Mouse (Mus musculus) forebrain, embryonic 12.5 days (tissue): Measurements from ENCODE around the gene Ece1. TPM values are rescaled to one million over a fixed set of nuclear protein-coding genes. Genes with fewer than 3 reads are reported as not detected.

Experiments
- ATAC-seq: fragments of 200-750 bp; cut with Nextera tagmentation; 2 replicates; pipeline ENCODE4 v1.8.0; 2017; ENCODE audit warnings: moderate TSS enrichment; ENCODE audit not compliant: low FRiP score
- H3K27ac ChIP-seq: fragments of 300-500 bp; sonication (generic); 2 replicates; pipeline ENCODE4 v1.5.1; 2016; ENCODE audit warnings: mild to moderate bottlenecking
- H3K27me3 ChIP-seq: fragments of 300-500 bp; sonication (generic); 2 replicates; pipeline ENCODE4 v1.6.1; 2016; ENCODE audit warnings: mild to moderate bottlenecking
- H3K36me3 ChIP-seq: fragments of 300-500 bp; sonication (generic); replicated peaks from 2 replicates; pipeline ENCODE4 v1.6.1; 2016; ENCODE audit warnings: mild to moderate bottlenecking
- H3K4me1 ChIP-seq: fragments of 300-500 bp; sonication (generic); 2 replicates; pipeline ENCODE4 v1.6.1; 2016
- H3K4me2 ChIP-seq: fragments of 300-500 bp; sonication (generic); 2 replicates; pipeline ENCODE4 v1.6.1; 2016; ENCODE audit warnings: mild to moderate bottlenecking, moderate library complexity
- H3K4me3 ChIP-seq: fragments of 300-500 bp; sonication (generic); replicated peaks from 2 replicates; pipeline ENCODE4 v1.5.1; 2016; ENCODE audit warnings: mild to moderate bottlenecking
- H3K9ac ChIP-seq: fragments of 300-500 bp; sonication (generic); 2 replicates; pipeline ENCODE4 v1.6.1; 2016; ENCODE audit warnings: mild to moderate bottlenecking
- H3K9me3 ChIP-seq: fragments of 300-500 bp; sonication (generic); 2 replicates; pipeline ENCODE4 v1.6.1; 2016
- WGBS: fragments of 180-500 bp; shearing (Covaris S2); methylation state at CpG from one replicate; pipeline ENCODE4 v1.1.7; 2016; 5-methylcytosine and 5-hydroxymethylcytosine counted together
- polyA plus RNA-seq: library from polyadenylated mRNA; unstranded; fragments of >200 nt; fragmentation: Nextera tagmentation; extraction: Ambion mirVana; gene quantifications from 2 replicates; pipeline ENCODE4 v1.2.1, GENCODE M21; 2016

Ece1 gene
- polyA plus RNA-seq, 1 experiment from 2014 or later, result 18.3 TPM

GRCm38 (mm10) chr4:138005781-138006180, 143.7 kb downstream of the Ece1 start:
- H3K36me3 ChIP-seq, result peaks cover 61% of the 10 kb centered on the region
- no peak overlapping the region for H3K4me2 ChIP-seq
- no peak overlapping the region for H3K27ac ChIP-seq
- 97% methylated on average over 1 of the region's 1 CpGs for WGBS
- no peaks in the 10 kb centered on the region for H3K4me1 ChIP-seq
- no peak overlapping the region for H3K9ac ChIP-seq
- no peaks in the 10 kb centered on the region for H3K9me3 ChIP-seq
- ATAC-seq, result no peak
- H3K27me3 ChIP-seq, result no peaks in the 10 kb centered on the region
- H3K4me3 ChIP-seq, result no peak overlapping the region

GRCm38 (mm10) chr4:138006951-138007613, 145.0 kb downstream of the Ece1 start:
- Histone ChIP-seq H3K4me3 (no peak overlapping the region), H3K36me3 (peaks cover 65% of the 10 kb centered on the region), H3K9me3 (no peaks in the 10 kb centered on the region), H3K4me1 (peaks cover 3% of the 10 kb centered on the region; the same call in 1 of the 2 replicates), H3K9ac (no peak overlapping the region), H3K27ac (no peak overlapping the region), H3K4me2 (no peak overlapping the region), H3K27me3 (no peaks in the 10 kb centered on the region)
- 90% methylated on average over 9 of the region's 9 CpGs for WGBS
- no peak for ATAC-seq

GRCm38 (mm10) chr4:138008646-138009045, 146.6 kb downstream of the Ece1 start:
- Histone ChIP-seq H3K9ac (no peak overlapping the region), H3K4me2 (no peak overlapping the region), H3K27me3 (no peaks in the 10 kb centered on the region), H3K36me3 (peaks cover 58% of the 10 kb centered on the region), H3K4me1 (peaks cover 3% of the 10 kb centered on the region; the same call in 1 of the 2 replicates), H3K27ac (no peak overlapping the region), H3K4me3 (no peak overlapping the region), H3K9me3 (no peaks in the 10 kb centered on the region)
- WGBS, result 96% methylated on average over 6 of the region's 6 CpGs
- ATAC-seq, result no peak

- no peak for ATAC-seq
- Histone ChIP-seq H3K27me3 (no peaks in the 10 kb centered on the region), H3K4me3 (no peak overlapping the region), H3K4me1 (peaks cover 3% of the 10 kb centered on the region; the same call in 1 of the 2 replicates), H3K27ac (no peak overlapping the region), H3K9ac (no peak overlapping the region), H3K36me3 (peaks cover 59% of the 10 kb centered on the region), H3K9me3 (no peaks in the 10 kb centered on the region), H3K4me2 (no peak overlapping the region)
- 99% methylated on average over 4 of the region's 4 CpGs for WGBS
Measured at GRCm38 (mm10) chr4:138009786-138010502, 147.9 kb downstream of the Ece1 start.

GRCm38 (mm10) chr4:138013723-138014479, 151.9 kb downstream of the Ece1 start:
- Histone ChIP-seq H3K36me3 (peaks cover 71% of the 10 kb centered on the region), H3K9me3 (no peaks in the 10 kb centered on the region), H3K9ac (no peak overlapping the region), H3K4me1 (peaks cover 3% of the 10 kb centered on the region), H3K27me3 (no peaks in the 10 kb centered on the region), H3K27ac (no peak overlapping the region), H3K4me3 (no peak overlapping the region), H3K4me2 (no peak overlapping the region)
- ATAC-seq, result no peak
- 95% methylated on average over 15 of the region's 15 CpGs for WGBS

Other genes starting within 250 kb of the Ece1 start
- 7.3 and 8.6 TPM in 2 replicates for gene Rap1gap, start 197.5 kb upstream of the Ece1 start, polyA plus RNA-seq
- 13.1 and 15.5 TPM in 2 replicates for gene Alpl, start 65.9 kb upstream of the Ece1 start, polyA plus RNA-seq
- 58.0 and 60.5 TPM in 2 replicates for gene Eif4g3, start 130.8 kb downstream of the Ece1 start, polyA plus RNA-seq